Mouse (Mus musculus): ENCODE measurements around the gene Fgfrl1. TPM values are rescaled to one million over a fixed set of nuclear protein-coding genes. Genes with fewer than 3 reads are reported as not detected.
A peak's percentile ranks its signal among the peaks of the same experiment; 100 is the strongest.

Gene Fgfrl1
- polyA plus RNA-seq (2015; fragmentation: Nextera tagmentation; extraction: Ambion mirVana) = 26.8 and 27.4 TPM in 2 replicates

DNA sequence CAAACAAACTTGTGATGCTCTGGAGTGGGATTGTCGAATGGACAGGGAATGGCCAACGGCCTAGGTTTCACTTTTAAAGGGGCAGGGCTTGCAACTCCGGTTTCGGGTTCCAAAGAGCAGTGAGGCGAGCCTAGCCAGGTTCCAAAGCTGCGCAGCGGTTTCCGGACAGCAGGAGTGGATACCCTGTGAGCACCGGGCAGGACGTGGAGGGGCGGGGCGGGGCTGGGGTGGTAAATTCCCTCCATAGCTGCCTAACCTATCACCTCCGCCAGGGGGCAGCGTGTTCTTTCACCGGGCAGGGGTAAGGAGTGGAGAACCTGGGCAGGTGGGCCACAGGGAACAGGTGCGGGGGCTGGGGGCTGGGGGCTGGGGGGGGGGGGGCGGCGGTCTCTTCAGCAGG, at the start of gene Fgfrl1:
Gene Fgfrl1 (plus strand): TSS at position 112 of the 400 bp plus-strand sequence.
- Histone ChIP-seq H3K9me3 (replicated peaks) (no peaks in the 10 kb centered on the region), H3K4me1 (peaks cover 47% of the 10 kb centered on the region), H3K4me3 (replicated peaks) (peak within 1 kb of the TSS; percentile 87), H3K27ac (peak within 1 kb of the TSS; percentile 68), H3K4me2 (peak within 1 kb of the TSS; percentile 85), H3K9ac (0 out of 2 replicates have a peak within 1 kb of the TSS, but pooled peaks have one; percentile 2), H3K27me3 (no peaks in the 10 kb centered on the region), H3K36me3 (no peaks in the 10 kb centered on the region)
- ATAC-seq (replicated peaks; ENCODE audit: low FRiP score) = peak; percentile 50
- WGBS = 2% methylated on average over 16 of the region's 18 CpGs

- H3K4me1 ChIP-seq = no peaks in the 10 kb centered on the region
- H3K36me3 ChIP-seq = peaks cover 71% of the 10 kb centered on the region
- H3K27me3 ChIP-seq = no peaks in the 10 kb centered on the region
- H3K9ac ChIP-seq = no peak overlapping the region
- H3K9me3 ChIP-seq (replicated peaks) = no peaks in the 10 kb centered on the region
- 89% methylated on average over 2 of the region's 2 CpGs for WGBS
- no peak overlapping the region for H3K4me3 ChIP-seq (replicated peaks)
- no peak overlapping the region for H3K4me2 ChIP-seq
- no peak overlapping the region for H3K27ac ChIP-seq
- no peak for ATAC-seq (replicated peaks; ENCODE audit: low FRiP score)
Observed at GRCm38 (mm10) chr5:108643674-108644073, 48.5 kb upstream of the Fgfrl1 start.

GRCm38 (mm10) chr5:108645651-108646342, 46.4 kb upstream of the Fgfrl1 start:
- Histone ChIP-seq H3K4me2 (no peak overlapping the region), H3K9me3 (replicated peaks) (no peaks in the 10 kb centered on the region), H3K9ac (no peak overlapping the region), H3K4me3 (replicated peaks) (no peak overlapping the region), H3K27ac (no peak overlapping the region), H3K4me1 (no peaks in the 10 kb centered on the region), H3K27me3 (no peaks in the 10 kb centered on the region), H3K36me3 (peaks cover 92% of the 10 kb centered on the region)
- 93% methylated on average over 9 of the region's 9 CpGs for WGBS
- ATAC-seq (replicated peaks; ENCODE audit: low FRiP score) = no peak

DNA sequence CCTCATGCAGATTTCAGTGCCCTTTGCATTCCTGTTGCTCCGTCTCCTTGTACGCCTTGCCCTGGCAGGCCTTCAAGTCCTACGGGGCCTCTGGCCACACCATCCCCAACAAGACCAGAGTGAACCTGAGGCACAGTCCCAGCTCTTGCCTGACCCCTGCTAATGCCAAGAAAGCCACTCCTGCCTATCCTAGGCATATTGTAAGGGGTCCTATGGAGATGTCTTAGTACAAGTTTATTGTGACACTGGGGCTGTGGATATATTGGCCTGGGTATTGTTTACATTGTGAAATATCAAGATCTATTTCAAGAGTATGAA, 45.9 kb upstream of the Fgfrl1 start:
- Histone ChIP-seq H3K9me3 (replicated peaks) (no peaks in the 10 kb centered on the region), H3K27ac (no peak overlapping the region), H3K4me2 (no peak overlapping the region), H3K27me3 (no peaks in the 10 kb centered on the region), H3K9ac (no peak overlapping the region), H3K36me3 (peaks cover 92% of the 10 kb centered on the region), H3K4me1 (no peaks in the 10 kb centered on the region), H3K4me3 (replicated peaks) (no peak overlapping the region)
- WGBS = 91% methylated on average over 3 of the region's 3 CpGs
- ATAC-seq (replicated peaks; ENCODE audit: low FRiP score) = no peak

GRCm38 (mm10) chr5:108647311-108647710, 44.9 kb upstream of the Fgfrl1 start:
- Histone ChIP-seq H3K36me3 (peaks cover 88% of the 10 kb centered on the region), H3K27ac (no peak overlapping the region), H3K27me3 (no peaks in the 10 kb centered on the region), H3K4me3 (replicated peaks) (no peak overlapping the region), H3K9ac (no peak overlapping the region), H3K4me1 (no peaks in the 10 kb centered on the region), H3K9me3 (replicated peaks) (no peaks in the 10 kb centered on the region), H3K4me2 (no peak overlapping the region)
- WGBS = 85% methylated on average over 2 of the region's 2 CpGs
- ATAC-seq (replicated peaks; ENCODE audit: low FRiP score) = no peak

DNA sequence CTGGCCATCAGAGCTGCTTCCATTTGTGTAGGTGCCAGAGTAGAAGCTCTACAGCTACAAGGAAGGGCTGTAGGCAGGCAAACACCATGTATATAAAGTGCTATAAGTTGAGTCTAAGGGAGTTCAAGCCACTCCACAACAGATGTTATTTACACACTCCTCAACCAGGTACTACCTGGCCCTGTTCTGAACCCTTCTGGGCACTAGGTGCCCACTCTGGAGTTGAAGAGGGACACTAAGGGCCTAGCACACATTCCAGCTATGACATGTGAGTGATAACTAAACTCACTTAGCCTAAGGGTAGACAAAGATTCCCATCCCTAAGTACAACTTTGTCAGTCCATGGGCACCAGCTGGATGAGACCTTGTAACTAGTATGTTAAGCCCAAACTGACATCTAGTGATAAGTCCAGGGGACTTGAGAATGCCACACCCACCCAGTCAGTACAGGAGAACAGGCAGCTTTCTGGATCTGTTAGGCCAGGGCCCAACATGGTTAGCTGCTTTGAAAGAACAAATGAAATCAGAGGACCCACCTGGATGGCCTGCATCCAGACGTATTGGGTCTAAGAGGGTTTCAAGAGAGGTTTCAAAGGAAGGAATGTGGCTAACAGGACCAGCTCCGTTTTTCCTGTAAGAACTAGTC, 44.2 kb upstream of the Fgfrl1 start:
- Histone ChIP-seq H3K9ac (no peak overlapping the region), H3K36me3 (peaks cover 88% of the 10 kb centered on the region), H3K4me1 (no peaks in the 10 kb centered on the region), H3K27ac (no peak overlapping the region), H3K27me3 (no peaks in the 10 kb centered on the region), H3K4me2 (no peak overlapping the region), H3K9me3 (replicated peaks) (no peaks in the 10 kb centered on the region), H3K4me3 (replicated peaks) (no peak overlapping the region)
- ATAC-seq (replicated peaks; ENCODE audit: low FRiP score) = no peak
- WGBS = 90% methylated on average over 2 of the region's 2 CpGs

GRCm38 (mm10) chr5:108648937-108649576, 43.1 kb upstream of the Fgfrl1 start:
- no peak overlapping the region for H3K9ac ChIP-seq
- H3K27me3 ChIP-seq = no peaks in the 10 kb centered on the region
- 96% methylated on average over 11 of the region's 11 CpGs for WGBS
- no peaks in the 10 kb centered on the region for H3K4me1 ChIP-seq
- H3K36me3 ChIP-seq = peaks cover 88% of the 10 kb centered on the region
- H3K27ac ChIP-seq = no peak overlapping the region
- H3K4me3 ChIP-seq (replicated peaks) = no peak overlapping the region
- no peaks in the 10 kb centered on the region for H3K9me3 ChIP-seq (replicated peaks)
- no peak overlapping the region for H3K4me2 ChIP-seq
- ATAC-seq (replicated peaks; ENCODE audit: low FRiP score) = no peak

GRCm38 (mm10) chr5:108650341-108650740, 41.8 kb upstream of the Fgfrl1 start:
- ATAC-seq (replicated peaks; ENCODE audit: low FRiP score) = no peak
- no peaks in the 10 kb centered on the region for H3K9me3 ChIP-seq (replicated peaks)
- H3K27me3 ChIP-seq = no peaks in the 10 kb centered on the region
- H3K4me2 ChIP-seq = no peak overlapping the region
- no peaks in the 10 kb centered on the region for H3K4me1 ChIP-seq
- no peak overlapping the region for H3K27ac ChIP-seq
- H3K4me3 ChIP-seq (replicated peaks) = no peak overlapping the region
- 89% methylated on average over 7 of the region's 7 CpGs for WGBS
- H3K36me3 ChIP-seq = peaks cover 89% of the 10 kb centered on the region
- H3K9ac ChIP-seq = no peak overlapping the region

- Histone ChIP-seq H3K9ac (no peak overlapping the region), H3K4me2 (no peak overlapping the region), H3K36me3 (peaks cover 89% of the 10 kb centered on the region), H3K4me1 (no peaks in the 10 kb centered on the region), H3K4me3 (replicated peaks) (no peak overlapping the region), H3K9me3 (replicated peaks) (no peaks in the 10 kb centered on the region), H3K27me3 (no peaks in the 10 kb centered on the region), H3K27ac (no peak overlapping the region)
- WGBS = 82% methylated on average over 5 of the region's 5 CpGs
- ATAC-seq (replicated peaks; ENCODE audit: low FRiP score) = 0 out of 2 replicates have a peak, but pooled peaks have one; percentile 10
Observed at GRCm38 (mm10) chr5:108651136-108651720, 41.0 kb upstream of the Fgfrl1 start.

DNA sequence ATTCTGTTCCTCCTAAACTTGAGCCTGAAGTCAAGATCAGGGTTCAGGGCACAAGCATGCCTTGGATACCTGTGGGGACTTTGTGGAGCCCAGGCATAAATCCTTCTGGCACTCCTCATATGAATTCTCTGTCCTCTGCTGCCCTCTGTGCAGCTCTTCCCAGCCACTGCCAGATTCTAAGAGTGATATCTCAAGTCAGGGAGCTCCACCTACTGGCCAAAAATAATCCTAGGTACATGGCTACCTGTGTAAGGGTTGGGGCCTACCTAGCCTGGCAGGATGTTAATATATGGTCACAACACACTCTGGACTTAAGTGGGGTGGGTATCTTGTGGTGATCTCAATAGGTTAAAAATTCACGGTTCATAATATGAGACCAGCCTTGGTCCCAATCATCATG, 40.4 kb upstream of the Fgfrl1 start:
- Histone ChIP-seq H3K36me3 (peaks cover 89% of the 10 kb centered on the region), H3K4me3 (replicated peaks) (no peak overlapping the region), H3K27me3 (no peaks in the 10 kb centered on the region), H3K4me1 (no peaks in the 10 kb centered on the region), H3K9me3 (replicated peaks) (no peaks in the 10 kb centered on the region), H3K9ac (no peak overlapping the region), H3K4me2 (no peak overlapping the region), H3K27ac (no peak overlapping the region)
- ATAC-seq (replicated peaks; ENCODE audit: low FRiP score) = peak; percentile 75; the same call in 1 of the 2 replicates
- WGBS = 57% methylated on average over 1 of the region's 1 CpGs

DNA sequence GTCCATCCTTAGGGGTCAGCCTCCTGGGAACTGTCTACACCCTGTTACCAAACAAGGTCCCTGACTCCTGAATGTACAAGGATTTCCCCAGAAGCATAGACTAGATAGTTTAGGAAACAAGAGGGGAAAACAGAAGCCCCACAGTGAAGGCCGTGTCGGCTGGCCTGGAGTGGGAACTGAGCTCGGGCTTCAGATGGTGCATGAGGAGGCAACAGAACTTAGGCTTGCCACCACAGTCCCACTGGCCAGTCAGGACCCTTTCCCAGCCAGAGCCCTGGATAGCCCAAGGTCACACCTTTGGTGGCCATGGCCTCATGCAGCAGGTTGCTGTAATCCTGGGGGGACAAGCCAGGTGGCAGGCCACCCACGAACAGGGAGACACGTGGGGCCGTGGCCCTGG, 38.8 kb upstream of the Fgfrl1 start:
- Histone ChIP-seq H3K36me3 (peaks cover 84% of the 10 kb centered on the region), H3K27ac (no peak overlapping the region), H3K27me3 (no peaks in the 10 kb centered on the region), H3K9ac (no peak overlapping the region), H3K4me1 (no peaks in the 10 kb centered on the region), H3K9me3 (replicated peaks) (no peaks in the 10 kb centered on the region), H3K4me2 (no peak overlapping the region), H3K4me3 (replicated peaks) (no peak overlapping the region)
- WGBS = 91% methylated on average over 6 of the region's 6 CpGs
- no peak for ATAC-seq (replicated peaks; ENCODE audit: low FRiP score)

DNA sequence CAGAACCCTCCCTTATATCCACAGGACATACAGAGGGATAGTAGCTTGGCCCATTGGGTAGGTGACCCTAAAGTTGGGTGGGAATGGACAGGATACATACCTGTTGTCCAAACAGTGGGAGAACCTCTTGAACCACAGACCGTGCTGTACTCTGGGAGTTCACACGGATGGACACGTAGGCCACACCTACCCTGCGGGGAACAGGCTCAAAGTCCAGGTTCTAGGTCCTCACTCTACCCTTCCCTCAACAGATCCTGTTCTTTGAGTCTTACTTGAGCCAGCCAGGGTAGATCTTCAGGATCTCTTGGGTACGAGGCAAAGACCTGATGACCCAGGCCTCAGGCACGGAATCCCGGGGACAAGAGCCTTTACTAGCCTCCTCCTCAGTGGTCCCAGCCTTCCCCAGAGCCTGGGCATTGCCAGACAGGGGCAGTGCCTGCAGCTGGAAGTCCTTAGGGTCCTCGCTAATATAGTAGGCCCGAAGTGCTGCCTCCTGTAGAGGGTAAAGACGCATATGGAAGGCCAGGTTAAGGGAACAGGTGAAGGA, 37.7 kb upstream of the Fgfrl1 start:
- H3K4me3 ChIP-seq (replicated peaks) = no peak overlapping the region
- no peak overlapping the region for H3K4me2 ChIP-seq
- no peak overlapping the region for H3K9ac ChIP-seq
- ATAC-seq (replicated peaks; ENCODE audit: low FRiP score) = no peak
- H3K27me3 ChIP-seq = no peaks in the 10 kb centered on the region
- WGBS = 92% methylated on average over 10 of the region's 10 CpGs
- H3K4me1 ChIP-seq = peaks cover 6% of the 10 kb centered on the region
- H3K9me3 ChIP-seq (replicated peaks) = no peaks in the 10 kb centered on the region
- H3K36me3 ChIP-seq = peaks cover 72% of the 10 kb centered on the region
- H3K27ac ChIP-seq = no peak overlapping the region
